Mouse (Mus musculus) lung, embryonic 14.5 days (tissue): Measurements from ENCODE around the gene Chd5. TPM values are rescaled to one million over a fixed set of nuclear protein-coding genes. Genes with fewer than 3 reads are reported as not detected.

ENCODE experiments used
- ATAC-seq: fragments of 200-750 bp; cut with Nextera tagmentation; 2 replicates; pipeline ENCODE4 v1.8.0; 2017; ENCODE audit warnings: mild to moderate bottlenecking, moderate TSS enrichment, moderate library complexity; ENCODE audit not compliant: insufficient read depth
- DNase-seq: peaks from one replicate; pipeline ENCODE4 v3.0.0-alpha.2; 2015
- H3K27ac ChIP-seq: fragments of 300-500 bp; sonication (generic); 2 replicates; pipeline ENCODE4 v1.5.1; 2014; ENCODE audit warnings: low read depth, mild to moderate bottlenecking, moderate library complexity
- H3K27me3 ChIP-seq: fragments of 300-500 bp; sonication (generic); 2 replicates; pipeline ENCODE4 v1.6.1; 2014; ENCODE audit warnings: low read length, control low read depth; ENCODE audit not compliant: insufficient read depth
- H3K36me3 ChIP-seq: fragments of 300-500 bp; sonication (generic); 2 replicates; pipeline ENCODE4 v1.6.1; 2014; ENCODE audit warnings: control low read depth; ENCODE audit not compliant: insufficient read depth
- H3K4me1 ChIP-seq: fragments of 300-500 bp; sonication (generic); 2 replicates; pipeline ENCODE4 v1.6.1; 2014; ENCODE audit warnings: antibody characterized with exemption, control low read depth; ENCODE audit not compliant: insufficient read depth
- H3K4me2 ChIP-seq: fragments of 300-500 bp; sonication (generic); 2 replicates; pipeline ENCODE4 v1.6.1; 2014; ENCODE audit warnings: mild to moderate bottlenecking
- H3K4me3 ChIP-seq: fragments of 300-500 bp; sonication (generic); 2 replicates; pipeline ENCODE4 v1.5.1; 2014; ENCODE audit warnings: low read depth, low read length
- H3K9ac ChIP-seq: fragments of 300-500 bp; sonication (generic); 2 replicates; pipeline ENCODE4 v1.6.1; 2014
- H3K9me3 ChIP-seq: fragments of 300-500 bp; sonication (generic); 2 replicates; pipeline ENCODE4 v1.6.1; 2016; ENCODE audit warnings: low read depth, low read length, control low read depth
- CTCF ChIP-seq: IDR thresholded peaks from 2 replicates; pipeline ENCODE4 v1.5.1; 2016; ENCODE audit warnings: antibody characterized with exemption, low read depth
- WGBS: fragments of 180-500 bp; shearing (Covaris S2); extraction: QIAGEN DNeasy Blood & Tissue Kit; methylation state at CpG from one replicate; pipeline ENCODE4 v1.1.7; 2014; 5-methylcytosine and 5-hydroxymethylcytosine counted together
- polyA plus RNA-seq: library from polyadenylated mRNA; unstranded; fragments of >200 nt; fragmentation: Nextera tagmentation; extraction: Ambion mirVana; gene quantifications from 2 replicates; pipeline ENCODE4 v1.2.1, GENCODE M21; 2014

The Chd5 gene
- polyA plus RNA-seq, 1 experiment from 2014 or later: 0.07 TPM

- Histone ChIP-seq H3K4me2 (no peak overlapping the region), H3K9ac (no peak overlapping the region), H3K4me3 (no peak overlapping the region), H3K9me3 (no peaks in the 10 kb centered on the region), H3K27me3 (peaks cover 22% of the 10 kb centered on the region), H3K36me3 (no peaks in the 10 kb centered on the region), H3K4me1 (no peaks in the 10 kb centered on the region), H3K27ac (no peak overlapping the region)
- 70% methylated on average over 7 of the region's 7 CpGs for WGBS
- DNase-seq (no peak), ATAC-seq (no peak)
- no peak for TF ChIP-seq CTCF
Measured at GRCm38 (mm10) chr4:152355672-152356071, 17.2 kb downstream of the Chd5 start.

GRCm38 (mm10) chr4:152359700-152360099 is 21.2 kb downstream of the Chd5 start:
- Histone ChIP-seq H3K36me3 (no peaks in the 10 kb centered on the region), H3K9me3 (no peaks in the 10 kb centered on the region), H3K27me3 (peaks cover 14% of the 10 kb centered on the region; the same call in 1 of the 2 replicates), H3K27ac (no peak overlapping the region), H3K4me3 (no peak overlapping the region), H3K4me1 (no peaks in the 10 kb centered on the region), H3K9ac (no peak overlapping the region), H3K4me2 (no peak overlapping the region)
- ATAC-seq (no peak), DNase-seq (no peak)
- 4% methylated on average over 11 of the region's 11 CpGs for WGBS
- no peak for TF ChIP-seq CTCF

- Histone ChIP-seq H3K4me1 (no peaks in the 10 kb centered on the region), H3K9me3 (no peaks in the 10 kb centered on the region), H3K27me3 (peaks cover 14% of the 10 kb centered on the region; the same call in 1 of the 2 replicates), H3K27ac (no peak overlapping the region), H3K9ac (no peak overlapping the region), H3K4me2 (peak overlapping the region; percentile 18), H3K36me3 (no peaks in the 10 kb centered on the region), H3K4me3 (no peak overlapping the region)
- ATAC-seq (peak; percentile 71), DNase-seq (peak; percentile 77)
- 0 out of 2 replicates have a peak, but pooled peaks have one; percentile 1 for TF ChIP-seq CTCF
- 2% methylated on average over 24 of the region's 24 CpGs for WGBS
Measured at GRCm38 (mm10) chr4:152360855-152361254, 22.4 kb downstream of the Chd5 start.

GRCm38 (mm10) chr4:152362180-152362579 is 23.7 kb downstream of the Chd5 start:
- WGBS: 43% methylated on average over 9 of the region's 9 CpGs
- Histone ChIP-seq H3K9ac (no peak overlapping the region), H3K4me3 (no peak overlapping the region), H3K4me2 (no peak overlapping the region), H3K36me3 (no peaks in the 10 kb centered on the region), H3K27me3 (peaks cover 14% of the 10 kb centered on the region; the same call in 1 of the 2 replicates), H3K27ac (no peak overlapping the region), H3K9me3 (no peaks in the 10 kb centered on the region), H3K4me1 (no peaks in the 10 kb centered on the region)
- DNase-seq: no peak
- no peak for ATAC-seq
- no peak for TF ChIP-seq CTCF

GRCm38 (mm10) chr4:152365228-152365627 is 26.8 kb downstream of the Chd5 start:
- 65% methylated on average over 7 of the region's 7 CpGs for WGBS
- no peak for ATAC-seq

GRCm38 (mm10) chr4:152382528-152383252 is 44.2 kb downstream of the Chd5 start:
- Histone ChIP-seq H3K4me1 (no peaks in the 10 kb centered on the region), H3K27me3 (no peaks in the 10 kb centered on the region), H3K4me2 (no peak overlapping the region), H3K4me3 (no peak overlapping the region), H3K36me3 (no peaks in the 10 kb centered on the region), H3K27ac (no peak overlapping the region), H3K9ac (no peak overlapping the region), H3K9me3 (no peaks in the 10 kb centered on the region)
- no peak for DNase-seq
- no peak for ATAC-seq
- no peak for TF ChIP-seq CTCF
- WGBS: 76% methylated on average over 16 of the region's 17 CpGs

More at GRCm38 (mm10) chr4:152365228-152365627, 26.8 kb downstream of the Chd5 start:
- no peak for TF ChIP-seq CTCF
- Histone ChIP-seq H3K4me2 (no peak overlapping the region), H3K4me3 (no peak overlapping the region), H3K4me1 (no peaks in the 10 kb centered on the region), H3K36me3 (no peaks in the 10 kb centered on the region), H3K9me3 (no peaks in the 10 kb centered on the region), H3K9ac (no peak overlapping the region), H3K27ac (no peak overlapping the region), H3K27me3 (peaks cover 4% of the 10 kb centered on the region; the same call in 1 of the 2 replicates)
- no peak for DNase-seq

GRCm38 (mm10) chr4:152385644-152386043 is 47.2 kb downstream of the Chd5 start:
- H3K27ac ChIP-seq: no peak overlapping the region
- H3K9me3 ChIP-seq: no peaks in the 10 kb centered on the region
- ATAC-seq: no peak
- TF ChIP-seq CTCF: peak; percentile 41
- no peaks in the 10 kb centered on the region for H3K4me1 ChIP-seq
- H3K4me3 ChIP-seq: no peak overlapping the region
- 56% methylated on average over 16 of the region's 16 CpGs for WGBS
- no peaks in the 10 kb centered on the region for H3K27me3 ChIP-seq
- no peak overlapping the region for H3K4me2 ChIP-seq
- H3K9ac ChIP-seq: no peak overlapping the region
- no peak for DNase-seq
- no peaks in the 10 kb centered on the region for H3K36me3 ChIP-seq
